Mouse (Mus musculus): ENCODE measurements around the gene BC100530.

- TF ChIP-seq CTCF (IDR thresholded peaks at IDR 0.05; ENCODE audit: extremely low read depth, insufficient read depth, insufficient read length, insufficient replicate concordance) (no peak), POLR2A (IDR thresholded peaks at IDR 0.05; ENCODE audit: low read depth, low read length) (no peak)
These were observed 21.5 kb upstream of the BC100530 start for GRCm38 (mm10) chr16:36389060-36389459.

Data from spleen, adult 2 months (tissue).